Mouse (Mus musculus): Measurements from ENCODE around the gene H2-Q4.
"Not testable (repeated sequence)": the region's sequence is repeated elsewhere in the genome, so short reads cannot be mapped to it uniquely, and the experiment has no call there.

The H2-Q4 gene

DNA sequence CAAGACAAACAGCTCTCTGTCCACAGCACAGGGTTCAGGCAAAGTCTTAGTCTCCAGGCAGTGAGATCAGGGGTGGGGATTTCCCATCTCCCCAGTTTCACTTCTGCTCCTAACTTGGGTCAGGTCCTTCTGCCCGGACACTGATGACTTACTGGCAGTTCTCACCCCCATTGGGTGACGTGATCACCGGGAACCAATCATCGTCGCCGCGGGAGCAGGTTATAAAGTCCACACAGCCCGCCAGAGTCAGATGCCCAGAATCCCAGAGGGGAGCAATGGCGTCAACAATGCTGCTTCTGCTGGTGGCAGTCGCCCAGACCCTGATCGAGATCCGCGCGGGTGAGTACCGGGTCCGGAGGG, at the start of gene H2-Q4:
H2-Q4 (plus strand) TSS at position 249 of the 360 bp plus-strand sequence.
- DNase-seq (ENCODE audit: low spot score in 2 of 2), result peak; percentile 57 to 67

- not testable (repeated sequence) for DNase-seq (ENCODE audit: low spot score in 2 of 2)
Measured at GRCm38 (mm10) chr17:35329714-35330113, 49.7 kb upstream of the H2-Q4 start.

GRCm38 (mm10) chr17:35331546-35331945, 47.9 kb upstream of the H2-Q4 start:
- DNase-seq (ENCODE audit: low spot score in 2 of 2), result not testable (repeated sequence)

GRCm38 (mm10) chr17:35342071-35342671, 37.2 kb upstream of the H2-Q4 start, which contains the start of gene H2-Q2:
H2-Q2 (plus strand) TSS chr17:35342242.
- DNase-seq (ENCODE audit: low spot score in 2 of 2), result no peak

GRCm38 (mm10) chr17:35342711-35343476, 36.5 kb upstream of the H2-Q4 start:
- DNase-seq (ENCODE audit: low spot score in 2 of 2), result no peak

DNA sequence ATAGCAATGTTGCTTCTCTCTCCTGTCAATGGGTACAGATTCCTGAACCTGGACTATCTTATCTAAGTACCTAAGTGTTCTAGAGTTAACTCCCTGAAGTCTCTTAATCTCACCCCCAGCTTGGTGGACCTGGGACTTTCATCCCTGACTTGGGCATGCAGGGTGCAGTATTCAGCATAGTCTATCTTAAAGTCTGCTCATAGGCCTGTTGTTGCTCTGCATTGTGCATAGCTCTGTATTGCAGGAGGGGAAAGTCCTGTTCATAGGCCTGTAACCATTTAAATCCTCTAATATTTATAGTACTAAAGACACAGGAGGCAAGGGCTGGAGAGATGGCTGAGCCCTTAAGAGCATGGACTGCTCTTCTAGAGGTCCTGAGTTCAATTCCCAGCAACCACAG, 31.8 kb upstream of the H2-Q4 start:
- not testable (repeated sequence) for DNase-seq (ENCODE audit: low spot score in 2 of 2)

GRCm38 (mm10) chr17:35353275-35353674, 26.1 kb upstream of the H2-Q4 start:
- DNase-seq (ENCODE audit: low spot score in 2 of 2), result not testable (repeated sequence)

GRCm38 (mm10) chr17:35354071-35354470, 25.3 kb upstream of the H2-Q4 start:
- no peak for DNase-seq (ENCODE audit: low spot score in 2 of 2)

DNA sequence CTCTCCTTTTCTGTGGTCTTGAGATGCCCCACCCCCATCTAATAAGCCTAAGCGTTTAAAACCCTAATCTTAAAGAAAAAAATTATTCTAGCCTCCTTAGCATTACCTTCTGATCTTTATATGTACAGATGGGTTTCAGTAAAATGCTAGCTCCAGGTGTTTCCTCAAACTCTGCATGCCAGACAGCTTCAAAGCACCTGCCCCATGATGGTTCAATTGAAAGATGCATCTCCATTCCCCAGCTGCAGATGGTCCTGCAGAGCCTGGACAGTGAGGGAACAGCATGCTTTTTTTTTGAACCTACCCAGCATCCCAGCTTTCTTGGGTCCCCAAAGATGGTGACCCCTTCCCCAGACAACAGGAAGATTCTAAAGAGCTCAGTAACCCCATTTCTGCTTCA, 22.3 kb upstream of the H2-Q4 start:
- DNase-seq (ENCODE audit: low spot score in 2 of 2), result no peak

GRCm38 (mm10) chr17:35358763-35359469, 20.5 kb upstream of the H2-Q4 start:
- DNase-seq (ENCODE audit: low spot score in 2 of 2), result no peak

GRCm38 (mm10) chr17:35359470-35359862, 20.0 kb upstream of the H2-Q4 start:
- no peak for DNase-seq (ENCODE audit: low spot score in 2 of 2)

DNA sequence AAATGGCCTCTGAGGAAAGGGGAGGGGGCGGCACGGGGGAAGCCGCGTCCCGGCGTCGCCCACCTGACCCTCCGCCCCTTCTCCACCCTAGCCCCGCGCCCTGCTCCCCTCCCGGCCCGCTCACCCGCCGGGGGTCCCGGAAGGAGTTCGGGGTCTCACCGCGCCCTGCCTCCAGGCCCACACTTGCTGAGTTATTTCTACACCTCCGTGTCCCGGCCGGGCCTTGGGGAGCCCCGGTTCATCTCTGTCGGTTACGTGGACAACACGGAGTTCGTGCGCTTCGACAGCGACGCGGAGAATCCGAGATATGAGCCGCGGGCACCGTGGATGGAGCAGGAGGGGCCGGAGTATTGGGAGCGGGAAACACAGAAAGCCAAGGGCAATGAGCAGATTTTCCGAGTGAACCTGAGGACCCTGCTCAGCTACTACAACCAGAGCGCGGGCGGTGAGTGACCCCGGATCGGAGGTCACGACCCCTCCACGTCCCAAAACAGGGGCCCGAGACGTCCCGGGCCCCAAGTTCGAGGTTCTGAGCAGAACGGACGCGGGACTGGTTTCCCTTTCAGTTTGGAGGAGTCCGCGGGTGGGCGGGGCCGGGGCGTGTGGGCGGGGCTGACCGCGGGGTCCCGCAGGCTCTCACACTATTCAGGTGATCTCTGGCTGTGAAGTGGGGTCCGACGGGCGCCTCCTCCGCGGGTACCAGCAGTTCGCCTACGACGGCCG, 473 bp downstream of the H2-Q4 start:
- no peak for DNase-seq (ENCODE audit: low spot score in 2 of 2)

- DNase-seq (ENCODE audit: low spot score in 2 of 2), result not testable (repeated sequence)
Measured at GRCm38 (mm10) chr17:35389796-35390195, 10.4 kb downstream of the H2-Q4 start.

- not testable (repeated sequence) for DNase-seq (ENCODE audit: low spot score in 2 of 2)
Measured at GRCm38 (mm10) chr17:35392671-35393070, 13.3 kb downstream of the H2-Q4 start.

DNA sequence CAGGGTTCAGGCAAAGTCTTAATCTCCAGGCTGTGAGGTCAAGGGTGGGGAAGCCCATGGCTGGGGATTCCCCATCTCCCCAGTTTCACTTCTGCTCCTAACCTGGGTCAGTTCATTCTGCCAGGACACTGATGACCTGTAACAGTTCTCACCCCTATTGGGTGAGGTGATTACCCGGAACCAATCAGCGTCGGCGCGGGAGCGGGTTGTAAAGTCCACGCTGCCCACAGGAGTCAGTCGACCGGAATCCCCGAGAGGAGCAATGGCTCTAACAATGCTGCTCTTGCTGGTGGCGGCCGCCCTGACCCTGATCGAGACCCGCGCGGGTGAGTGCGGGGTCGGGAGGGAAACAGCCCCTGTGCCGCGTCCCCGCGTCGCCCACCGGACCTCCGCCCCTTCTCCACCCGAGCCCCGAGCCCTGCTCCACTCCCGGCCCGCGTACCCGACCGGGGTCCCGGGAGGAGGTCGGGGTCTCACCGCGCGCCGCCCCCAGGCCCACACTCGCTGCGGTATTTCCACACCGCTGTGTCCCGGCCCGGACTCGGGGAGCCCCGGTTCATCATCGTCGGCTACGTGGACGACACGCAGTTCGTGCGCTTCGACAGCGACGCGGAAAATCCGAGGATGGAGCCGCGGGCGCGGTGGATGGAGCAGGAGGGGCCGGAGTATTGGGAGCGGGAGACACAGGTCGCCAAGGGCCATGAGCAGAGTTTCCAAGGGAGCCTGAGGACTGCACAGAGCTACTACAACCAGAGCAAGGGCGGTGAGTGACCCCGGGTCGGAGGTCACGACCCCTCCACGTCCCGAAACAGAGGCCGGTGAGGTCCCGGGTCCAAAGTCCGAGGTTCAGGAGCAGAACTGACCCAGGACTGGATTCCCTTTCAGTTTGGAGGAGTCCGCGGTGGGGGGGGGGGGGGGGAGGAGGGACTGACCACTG, 14.7 kb downstream of the H2-Q4 start:
- not testable (repeated sequence) for DNase-seq (ENCODE audit: low spot score in 2 of 2)

- not testable (repeated sequence) for DNase-seq (ENCODE audit: low spot score in 2 of 2)
Measured at GRCm38 (mm10) chr17:35396956-35397355, 17.5 kb downstream of the H2-Q4 start.

DNA sequence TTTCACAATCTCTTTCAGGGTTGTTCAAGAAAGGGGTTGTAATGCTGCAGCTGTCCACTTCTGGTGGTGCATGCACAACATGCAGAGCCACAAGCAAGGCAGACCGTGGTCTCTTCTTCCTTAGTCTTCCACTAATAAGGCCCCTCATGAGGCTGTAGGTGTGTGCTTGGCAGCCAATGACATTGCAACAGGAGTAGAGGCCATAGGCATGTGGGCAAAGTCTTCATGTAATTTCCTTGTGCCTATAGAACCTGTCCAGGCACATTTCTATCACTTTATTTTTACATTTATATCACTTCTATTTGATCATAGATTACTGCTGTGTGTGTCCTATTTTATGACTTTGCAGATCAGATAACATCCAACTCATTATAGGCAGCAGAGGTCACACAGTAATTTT, 33.6 kb downstream of the H2-Q4 start:
- not testable (repeated sequence) for DNase-seq (ENCODE audit: low spot score in 2 of 2)

GRCm38 (mm10) chr17:35415273-35416129, 36.1 kb downstream of the H2-Q4 start:
- not testable (repeated sequence) for DNase-seq (ENCODE audit: low spot score in 2 of 2)

- no peak for DNase-seq (ENCODE audit: low spot score in 2 of 2)
Measured at GRCm38 (mm10) chr17:35418772-35419171, 39.4 kb downstream of the H2-Q4 start.

GRCm38 (mm10) chr17:35419564-35419963, 40.1 kb downstream of the H2-Q4 start:
- DNase-seq (ENCODE audit: low spot score in 2 of 2), result not testable (repeated sequence)

Data from right cerebral cortex, postnatal 36 days (tissue).